Mouse (Mus musculus) gastrocnemius, adult 18-20 months (tissue): Measurements from ENCODE around the gene Cyth3. TPM values are rescaled to one million over a fixed set of nuclear protein-coding genes. Genes with fewer than 3 reads are reported as not detected.

ENCODE experiments used
- DNase-seq: peaks from one replicate; pipeline ENCODE4 v3.0.0; 2021; ENCODE audit warnings: low spot score
- total RNA-seq, 2 experiments: library from RNA; stranded (reverse); gene quantifications; 2 replicates each; pipeline ENCODE4 v1.2.3; 2021

The Cyth3 gene
- total RNA-seq, 2 experiments from 2014 or later = 10.1 to 12.1 TPM

- no peak for DNase-seq
Observed at GRCm38 (mm10) chr5:143663074-143663687, 40.9 kb downstream of the Cyth3 start.

DNA sequence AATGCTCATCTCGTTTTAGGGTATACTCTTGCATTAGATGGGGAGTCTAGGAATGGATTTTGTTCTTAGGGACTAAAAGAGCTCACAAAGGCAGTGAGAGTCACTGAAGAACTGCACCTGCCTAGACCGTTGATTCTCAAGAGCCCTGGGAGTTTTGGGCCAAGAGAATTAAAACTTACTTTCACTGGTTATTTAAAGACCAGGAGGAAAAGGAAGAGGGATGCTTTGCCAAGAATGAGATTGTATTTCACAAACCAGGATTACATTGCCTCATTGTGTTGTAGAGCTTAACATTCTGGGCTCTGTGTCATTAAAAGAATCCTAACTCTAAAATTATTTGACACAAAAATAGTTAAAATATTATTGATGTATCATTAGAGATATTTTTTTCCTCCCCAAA lies 43.3 kb downstream of the Cyth3 start:
- no peak for DNase-seq

- no peak for DNase-seq
Observed at GRCm38 (mm10) chr5:143666015-143666414, 43.8 kb downstream of the Cyth3 start.

- peak; percentile 61 for DNase-seq
Observed at GRCm38 (mm10) chr5:143668884-143669283, 46.6 kb downstream of the Cyth3 start.

DNA sequence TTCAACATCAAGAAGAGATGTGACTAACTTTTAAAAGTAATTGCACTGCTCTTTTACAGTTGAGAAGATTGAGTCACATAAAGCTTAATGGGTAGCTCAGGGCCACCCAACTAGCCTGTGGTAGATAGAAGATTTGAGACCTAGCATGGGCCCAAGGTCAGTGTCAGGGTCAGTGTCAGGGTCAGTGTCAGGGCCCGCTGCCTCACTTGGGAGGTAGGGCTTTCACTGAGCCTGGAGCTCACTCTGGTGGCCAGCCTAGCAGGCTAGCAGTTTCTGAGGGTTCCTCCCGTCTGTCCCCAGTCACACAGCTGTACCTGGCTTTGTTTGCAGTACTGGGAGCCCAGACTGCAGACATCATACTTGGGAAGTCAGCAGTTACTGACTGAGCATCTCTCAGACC lies 47.1 kb downstream of the Cyth3 start:
- no peak for DNase-seq

- no peak for DNase-seq
Observed at GRCm38 (mm10) chr5:143669839-143670238, 47.6 kb downstream of the Cyth3 start.

DNA sequence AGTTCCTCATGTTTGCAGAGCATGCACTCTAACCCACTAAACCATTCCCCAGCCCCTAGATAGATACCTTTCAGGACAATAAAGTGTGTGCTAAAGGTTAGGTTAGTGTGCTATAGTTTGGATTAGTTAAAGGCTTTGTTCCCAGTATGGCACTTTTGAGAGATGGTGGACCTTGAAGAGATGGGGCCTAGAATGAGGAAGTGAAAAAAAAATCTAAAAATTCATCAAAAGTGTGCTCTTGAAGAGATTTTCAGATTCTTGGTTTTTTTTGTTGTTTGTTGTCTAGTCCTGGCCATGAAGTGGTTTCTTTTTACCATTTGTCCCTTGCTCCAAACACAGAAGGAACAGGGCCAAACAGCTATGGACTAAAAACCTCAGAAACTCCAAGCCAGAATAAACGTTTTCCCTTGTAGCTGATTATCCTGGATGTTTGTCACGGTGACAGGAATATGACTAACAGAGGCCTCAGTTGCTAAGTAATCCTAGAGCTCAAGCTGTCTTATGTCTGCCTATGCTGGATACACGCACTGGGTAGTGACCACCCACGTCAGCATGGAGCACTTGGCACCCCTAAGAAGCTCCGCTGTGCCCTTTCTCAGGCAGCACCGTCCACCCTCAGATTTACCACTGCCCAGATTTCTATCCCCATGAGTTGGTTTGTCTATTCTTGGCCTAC lies 48.6 kb downstream of the Cyth3 start:
- no peak for DNase-seq

- DNase-seq = no peak
Observed at GRCm38 (mm10) chr5:143674576-143674975, 52.3 kb downstream of the Cyth3 start.

GRCm38 (mm10) chr5:143676218-143676985 lies 54.2 kb downstream of the Cyth3 start:
- DNase-seq = no peak

DNA sequence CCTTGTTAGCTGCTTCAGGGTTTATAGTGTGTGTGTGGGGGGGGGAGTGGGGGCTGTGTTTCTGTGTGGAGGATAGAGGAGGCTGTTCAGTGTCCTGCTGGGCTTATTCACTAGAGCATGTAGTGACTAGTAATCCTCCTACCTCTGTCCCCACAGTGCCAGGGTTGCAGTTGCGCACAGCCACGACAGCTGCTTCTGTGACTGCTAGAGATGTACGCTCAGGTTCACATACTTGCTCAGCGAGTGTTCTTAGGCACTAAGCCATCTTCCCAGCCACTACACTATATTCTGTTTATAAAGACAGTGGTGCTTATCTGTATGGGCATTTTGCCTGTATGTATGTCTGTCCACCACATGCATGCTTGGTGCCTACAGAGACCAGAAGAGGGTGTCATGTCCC lies 55.1 kb downstream of the Cyth3 start:
- DNase-seq = no peak

DNA sequence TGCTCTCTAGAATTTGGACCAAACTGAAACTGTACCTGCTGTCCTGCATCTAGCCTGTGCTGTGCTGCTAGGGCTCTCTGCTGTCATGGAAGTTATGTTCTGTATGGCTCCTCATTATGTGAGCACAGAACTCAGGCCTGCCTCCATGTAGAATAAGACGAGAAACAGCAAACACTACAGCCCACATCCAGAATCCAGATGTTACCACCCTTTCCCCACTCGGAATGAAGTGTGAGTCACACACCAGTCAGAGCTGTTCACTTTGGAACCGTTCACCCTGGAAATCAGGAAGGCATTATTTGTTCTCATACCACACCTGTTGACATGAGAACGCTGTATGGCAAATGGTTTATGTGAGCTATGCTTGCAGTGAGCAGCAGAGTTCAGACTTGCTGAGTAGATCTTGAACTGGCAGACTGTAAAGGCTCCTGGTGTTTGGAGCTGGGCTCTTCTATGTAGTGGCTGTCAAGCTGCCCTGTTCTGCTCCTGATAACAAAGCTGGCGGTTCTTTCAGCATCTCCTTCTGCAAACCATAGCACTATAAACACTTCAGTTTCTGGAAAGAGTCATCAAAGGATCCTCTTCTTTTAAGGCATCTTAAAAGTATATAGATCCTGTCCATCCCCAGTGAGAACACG lies 56.5 kb downstream of the Cyth3 start:
- no peak for DNase-seq

GRCm38 (mm10) chr5:143679654-143680053 lies 57.4 kb downstream of the Cyth3 start:
- DNase-seq = no peak

GRCm38 (mm10) chr5:143683696-143684095 lies 61.4 kb downstream of the Cyth3 start:
- DNase-seq = no peak

DNA sequence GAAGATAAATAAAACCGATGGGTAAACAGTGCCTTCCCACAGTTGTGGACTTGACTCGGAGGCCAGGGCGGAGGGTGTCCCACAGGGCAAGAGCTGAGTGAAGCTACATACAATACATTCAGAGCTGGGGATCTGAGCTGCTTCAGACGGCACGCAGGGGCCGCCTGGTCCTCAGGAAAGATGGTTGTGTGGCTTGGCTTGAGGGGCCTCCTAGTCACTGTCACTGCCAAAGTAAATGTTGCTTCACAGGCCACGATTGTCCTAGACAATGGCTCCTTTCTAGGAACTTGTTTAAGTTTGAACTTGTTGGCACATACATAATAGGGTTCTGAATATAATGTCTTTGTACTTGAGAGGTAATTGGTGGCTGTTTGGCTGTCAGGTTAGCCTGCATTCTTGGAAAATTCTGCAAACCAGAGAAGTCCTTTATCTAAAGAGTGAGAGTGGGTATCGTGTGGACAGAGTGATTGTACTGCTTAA lies 62.7 kb downstream of the Cyth3 start:
- no peak for DNase-seq

DNA sequence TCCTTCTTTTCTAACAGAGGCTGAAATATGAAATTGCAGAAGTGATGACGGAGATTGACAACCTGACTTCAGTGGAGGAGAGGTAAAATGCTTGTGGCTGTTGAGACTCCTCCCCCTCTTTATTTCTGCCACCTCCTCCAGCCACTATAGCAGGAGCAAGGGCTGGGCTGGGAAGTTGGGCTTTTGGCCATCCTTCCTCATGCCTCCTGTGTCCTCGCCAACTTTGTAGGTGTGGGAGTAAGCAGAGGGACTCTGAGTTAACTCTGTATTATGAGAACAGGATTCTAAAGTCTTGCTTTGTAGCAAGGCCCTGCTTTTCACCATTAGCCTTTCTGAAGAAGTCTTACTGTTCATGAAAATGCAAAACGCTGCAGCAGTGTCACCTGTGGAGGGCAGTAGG lies 64.2 kb downstream of the Cyth3 start:
- no peak for DNase-seq

DNA sequence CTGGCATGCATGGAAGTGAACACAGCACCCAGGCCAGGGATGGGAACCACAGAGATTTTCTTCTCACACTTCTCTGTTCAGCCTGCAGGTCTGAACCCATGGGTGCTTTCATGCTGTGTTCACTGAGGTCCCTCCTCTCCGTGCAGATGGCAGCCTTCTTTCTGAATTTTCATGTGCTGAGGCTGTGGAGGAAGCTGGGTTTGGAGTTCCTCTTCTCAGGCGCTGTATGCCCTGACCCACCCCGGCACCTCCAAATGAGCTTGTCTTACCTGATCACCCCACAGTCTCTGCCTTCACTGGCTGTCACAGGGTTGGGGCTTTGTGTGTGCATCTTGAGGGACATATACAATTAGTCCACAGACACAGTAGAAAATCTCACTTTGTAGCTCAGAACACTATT lies 65.3 kb downstream of the Cyth3 start:
- no peak for DNase-seq

DNA sequence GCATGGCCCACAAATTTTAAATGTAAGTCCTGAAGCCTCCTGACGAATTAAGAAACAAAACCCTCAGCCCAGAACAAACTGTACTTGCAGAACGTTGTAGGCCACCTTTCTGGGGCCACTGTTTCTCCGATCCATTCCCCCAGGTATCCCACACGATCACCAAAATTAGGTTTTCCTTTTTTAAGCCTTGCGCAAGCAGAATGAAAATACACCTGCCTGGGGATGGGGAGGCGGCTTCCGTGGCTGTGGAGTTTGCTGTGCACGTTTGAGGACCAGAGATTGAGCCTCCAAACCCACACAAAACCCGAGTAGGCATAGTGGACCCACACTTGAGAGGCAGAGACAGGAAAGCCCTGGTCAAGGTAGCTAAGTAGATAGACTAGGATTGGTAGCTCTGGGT lies 68.1 kb downstream of the Cyth3 start:
- no peak for DNase-seq

DNA sequence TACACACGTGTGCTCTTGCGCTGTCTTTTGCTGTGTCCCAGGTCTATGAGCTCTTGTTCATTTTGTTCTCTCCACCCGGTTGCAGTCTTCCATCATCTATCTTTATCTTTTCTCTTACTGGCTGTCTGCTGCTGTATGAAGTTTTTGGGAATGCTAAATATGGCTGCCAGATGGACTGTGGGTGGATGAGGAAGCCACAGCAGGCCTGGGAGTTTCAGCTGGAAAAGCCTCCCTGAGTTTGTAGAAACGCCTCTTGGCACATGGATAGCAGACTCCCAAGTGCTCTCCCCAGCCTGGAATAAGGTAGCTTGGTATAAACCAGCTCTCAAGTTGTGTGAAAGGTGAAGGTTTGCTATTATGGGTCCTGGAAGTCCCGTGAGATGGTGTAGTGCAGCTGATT lies 68.7 kb downstream of the Cyth3 start:
- no peak for DNase-seq

DNA sequence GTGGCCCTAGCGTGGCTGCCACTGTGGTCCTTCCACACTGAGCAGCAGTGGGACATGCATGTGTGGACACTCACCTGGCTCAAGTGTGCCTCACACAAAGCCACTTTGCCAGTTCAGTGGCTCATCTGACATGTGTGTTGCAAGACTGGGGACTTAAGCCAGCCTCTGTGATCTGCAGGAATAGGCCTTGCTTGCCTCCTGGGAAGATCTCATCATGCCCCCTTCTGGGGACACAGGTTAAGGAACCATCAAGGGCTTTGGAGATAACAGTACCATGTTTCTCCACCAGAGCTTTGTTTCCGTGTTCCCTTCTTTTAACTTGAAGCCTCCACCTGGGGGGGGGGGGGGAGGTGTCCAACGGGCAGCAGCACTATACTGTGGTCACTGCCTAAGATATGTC lies 74.1 kb downstream of the Cyth3 start:
- peak; percentile 31 for DNase-seq

GRCm38 (mm10) chr5:143698454-143698853 lies 76.2 kb downstream of the Cyth3 start:
- no peak for DNase-seq

GRCm38 (mm10) chr5:143700247-143700646 lies 78.0 kb downstream of the Cyth3 start:
- no peak for DNase-seq

DNA sequence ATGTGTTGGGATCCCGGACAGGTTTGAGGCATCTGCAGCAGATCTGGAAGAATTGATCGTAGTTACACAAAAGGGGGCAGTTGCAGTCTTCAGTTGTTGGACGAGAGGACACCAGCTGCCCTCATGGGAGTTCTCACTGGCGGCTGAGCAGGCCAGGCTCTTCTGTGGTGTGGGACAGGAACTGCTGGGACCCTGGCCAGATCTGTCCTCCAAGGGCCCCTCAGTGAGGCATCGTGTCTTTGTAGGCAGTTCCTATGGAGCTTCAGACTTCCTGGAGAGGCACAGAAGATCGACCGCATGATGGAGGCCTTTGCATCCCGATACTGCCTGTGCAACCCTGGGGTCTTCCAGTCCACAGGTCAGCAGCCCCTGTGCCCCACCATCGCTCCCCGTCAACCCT lies 78.8 kb downstream of the Cyth3 start:
- DNase-seq = no peak
